Mouse (Mus musculus) mature B cell (primary cell): ENCODE data around the gene Gm21887.
"Not testable (repeated sequence)": the region's sequence is repeated elsewhere in the genome, so short reads cannot be mapped to it uniquely, and the experiment has no call there.

Source experiments
- in situ Hi-C: fragments of 300-500 bp; cut with MboI; formaldehyde crosslinking; loops from 2 replicates; pipeline ENCODE4 v1.14.3; 2019

Gene Gm21887

GRCm38 (mm10) chrX:170009016-170009750 lies at the start of gene Gm21887:
Gm21887 (plus strand) TSS chrX:170009659.
- in situ Hi-C loops = not testable (repeated sequence)

- in situ Hi-C loops = no loop called here
Observed at GRCm38 (mm10) chrX:169969337-169969736, 40.1 kb upstream of the Gm21887 start.

GRCm38 (mm10) chrX:169969765-169970164 lies 39.7 kb upstream of the Gm21887 start:
- in situ Hi-C loops = not testable (repeated sequence)

GRCm38 (mm10) chrX:169970546-169970945 lies 38.9 kb upstream of the Gm21887 start:
- in situ Hi-C loops = not testable (repeated sequence)

- in situ Hi-C loops = not testable (repeated sequence)
Observed at GRCm38 (mm10) chrX:169971562-169971961, 37.9 kb upstream of the Gm21887 start.

GRCm38 (mm10) chrX:169972131-169972530 lies 37.3 kb upstream of the Gm21887 start:
- in situ Hi-C loops = not testable (repeated sequence)

GRCm38 (mm10) chrX:169972791-169973494 lies 36.5 kb upstream of the Gm21887 start:
- in situ Hi-C loops = not testable (repeated sequence)

- in situ Hi-C loops = not testable (repeated sequence)
Observed at GRCm38 (mm10) chrX:169973806-169974205, 35.7 kb upstream of the Gm21887 start.

- in situ Hi-C loops = not testable (repeated sequence)
Observed at GRCm38 (mm10) chrX:169974456-169974855, 35.0 kb upstream of the Gm21887 start.

GRCm38 (mm10) chrX:169974974-169975373 lies 34.5 kb upstream of the Gm21887 start:
- in situ Hi-C loops = not testable (repeated sequence)

GRCm38 (mm10) chrX:169975681-169976131 lies 33.8 kb upstream of the Gm21887 start:
- in situ Hi-C loops = not testable (repeated sequence)

- in situ Hi-C loops = not testable (repeated sequence)
Observed at GRCm38 (mm10) chrX:169976340-169976739, 33.1 kb upstream of the Gm21887 start.

- in situ Hi-C loops = not testable (repeated sequence)
Observed at GRCm38 (mm10) chrX:169977856-169978435, 31.5 kb upstream of the Gm21887 start.

GRCm38 (mm10) chrX:169978436-169979381 lies 30.8 kb upstream of the Gm21887 start:
- in situ Hi-C loops = not testable (repeated sequence)

GRCm38 (mm10) chrX:169979461-169980202 lies 29.8 kb upstream of the Gm21887 start:
- in situ Hi-C loops = not testable (repeated sequence)

- in situ Hi-C loops = not testable (repeated sequence)
Observed at GRCm38 (mm10) chrX:169980203-169980556, 29.3 kb upstream of the Gm21887 start.

- in situ Hi-C loops = no loop called here
Observed at GRCm38 (mm10) chrX:169980809-169981289, 28.6 kb upstream of the Gm21887 start.

GRCm38 (mm10) chrX:169981761-169982181 lies 27.7 kb upstream of the Gm21887 start:
- in situ Hi-C loops = not testable (repeated sequence)

GRCm38 (mm10) chrX:169982606-169983400 lies 26.7 kb upstream of the Gm21887 start:
- in situ Hi-C loops = not testable (repeated sequence)
